Mouse (Mus musculus): Measurements from ENCODE around the gene Scfd2.

Gene Scfd2

GRCm38 (mm10) chr5:74206038-74206437 lies 325.5 kb downstream of the Scfd2 start:
- no peak for DNase-seq (ENCODE audit: low read depth in 2 of 2, low spot score in 2 of 2)

GRCm38 (mm10) chr5:74205509-74205908 lies 326.1 kb downstream of the Scfd2 start:
- DNase-seq (ENCODE audit: low read depth in 2 of 2, low spot score in 2 of 2) = no peak

DNA sequence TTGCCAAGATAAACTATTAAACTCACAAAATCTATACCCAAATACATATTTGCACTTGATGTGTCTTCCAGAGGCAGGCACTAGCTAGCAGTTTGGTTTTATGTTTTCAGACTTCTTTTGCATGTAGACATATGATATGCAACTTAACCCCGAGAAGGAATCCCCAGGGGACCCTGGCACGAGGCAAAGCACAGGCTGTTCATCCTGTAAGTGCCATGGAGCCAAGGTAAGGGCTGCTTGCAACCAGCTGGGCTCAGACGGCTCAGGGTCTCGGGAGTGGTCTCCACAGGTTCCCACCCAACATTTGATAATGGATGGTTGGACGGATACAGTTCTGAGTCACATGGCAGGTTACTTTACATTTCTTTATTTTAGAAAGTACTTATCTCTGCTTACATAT lies 327.1 kb downstream of the Scfd2 start:
- DNase-seq (ENCODE audit: low read depth in 2 of 2, low spot score in 2 of 2) = no peak

GRCm38 (mm10) chr5:74202515-74202914 lies 329.0 kb downstream of the Scfd2 start:
- no peak for DNase-seq (ENCODE audit: low read depth in 2 of 2, low spot score in 2 of 2)

GRCm38 (mm10) chr5:74201570-74202357 lies 329.8 kb downstream of the Scfd2 start:
- DNase-seq (ENCODE audit: low read depth in 2 of 2, low spot score in 2 of 2) = no peak

DNA sequence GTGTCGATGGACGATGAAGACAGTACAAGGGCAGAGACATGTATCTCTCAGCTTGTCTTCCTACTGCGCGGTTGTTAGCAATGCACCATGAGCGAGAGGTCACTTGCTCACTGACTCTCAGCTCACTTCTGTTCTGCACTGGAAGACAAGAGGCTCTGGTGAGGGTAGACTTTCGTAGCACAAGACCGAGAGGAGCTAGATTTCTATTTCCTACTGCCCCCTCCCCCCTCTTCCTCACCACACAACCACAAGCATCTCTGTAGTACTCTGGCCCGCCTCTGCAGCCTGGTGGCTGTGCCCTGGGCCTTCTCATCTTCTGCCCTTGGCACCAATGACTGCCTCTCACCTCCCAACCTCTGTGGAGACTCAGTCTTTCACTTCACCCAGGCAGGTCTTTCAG lies 331.1 kb downstream of the Scfd2 start:
- DNase-seq (ENCODE audit: low read depth in 2 of 2, low spot score in 2 of 2) = peak; percentile 29 to 57

DNA sequence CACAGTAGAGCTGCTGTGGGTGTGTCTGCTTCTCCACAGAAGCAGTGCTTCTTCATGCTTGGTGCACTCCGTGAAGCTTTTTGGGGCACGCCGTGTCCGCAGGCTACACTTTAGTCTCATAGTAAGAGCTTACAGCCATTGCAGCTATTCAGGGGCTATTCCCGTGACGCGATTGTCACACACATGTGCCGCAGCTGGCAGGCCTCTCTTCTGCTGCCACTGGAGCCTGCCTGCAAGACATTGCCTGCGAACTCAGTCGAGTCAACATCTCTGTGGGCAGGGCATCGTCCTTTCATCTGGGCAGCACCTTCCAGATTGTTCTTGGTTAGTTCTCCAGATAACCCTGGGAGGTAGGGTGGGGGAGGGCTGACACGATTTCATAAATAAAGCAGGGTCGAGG lies 331.8 kb downstream of the Scfd2 start:
- DNase-seq (ENCODE audit: low read depth in 2 of 2, low spot score in 2 of 2) = no peak

DNA sequence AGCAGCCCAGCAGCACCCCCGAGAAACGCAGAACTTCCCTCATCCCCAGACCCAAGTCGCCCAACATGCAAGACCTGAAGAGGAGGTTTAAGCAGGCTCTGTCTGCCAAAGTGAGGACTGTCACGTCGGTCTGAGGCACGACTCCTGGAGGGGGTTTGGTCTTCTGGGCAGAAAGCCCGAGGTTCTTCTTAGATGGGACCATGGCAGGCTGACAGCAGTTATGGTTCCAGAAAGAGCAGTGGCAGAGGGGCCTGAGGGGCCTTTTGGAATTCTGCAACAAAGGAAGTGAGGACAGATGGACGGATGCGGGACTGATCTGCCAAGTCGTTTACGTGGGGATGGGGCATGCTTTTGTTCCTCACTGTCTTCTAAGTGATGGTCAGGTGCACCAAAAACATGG lies 333.1 kb downstream of the Scfd2 start:
- no peak for DNase-seq (ENCODE audit: low read depth in 2 of 2, low spot score in 2 of 2)

DNA sequence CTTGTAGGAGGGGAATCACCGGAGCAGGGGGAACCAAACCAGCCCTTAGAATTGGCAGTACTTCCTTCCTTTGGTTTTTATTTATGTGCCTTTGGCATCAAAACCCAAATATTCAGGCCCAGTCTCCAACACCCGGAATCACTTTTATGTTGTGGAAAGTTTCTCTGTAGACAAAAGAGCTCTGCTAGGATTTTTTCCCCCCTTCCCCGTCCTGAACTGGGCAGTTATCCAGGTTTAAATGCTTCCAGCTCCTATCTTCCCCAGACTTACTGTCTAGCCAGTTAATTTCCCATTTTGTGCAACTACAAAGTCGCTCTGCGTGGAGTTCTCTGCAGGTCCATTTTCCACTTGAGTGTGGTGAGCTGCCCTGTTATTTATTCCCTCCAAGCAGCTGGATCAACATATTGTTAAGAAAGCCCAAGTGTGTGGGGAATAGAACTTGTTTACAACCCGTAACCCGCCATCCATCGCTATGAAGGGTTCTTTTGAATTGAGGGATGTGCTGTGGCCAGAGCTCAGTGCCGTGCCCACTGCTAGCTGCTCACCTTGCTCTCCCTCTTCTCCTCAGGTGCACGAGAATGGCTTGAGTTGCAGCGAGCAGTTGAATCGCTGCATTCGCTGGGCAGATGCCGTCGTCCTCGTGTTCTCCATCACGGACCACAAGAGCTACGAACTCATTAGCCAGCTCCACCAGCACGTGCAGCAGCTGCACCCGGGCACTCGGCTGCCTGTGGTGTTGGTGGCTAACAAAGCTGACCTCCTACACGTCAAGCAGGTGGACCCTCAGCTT lies 333.8 kb downstream of the Scfd2 start:
- no peak for DNase-seq (ENCODE audit: low read depth in 2 of 2, low spot score in 2 of 2)

- peak in 1 of 2 experiments; percentile 8 for DNase-seq (ENCODE audit: low read depth in 2 of 2, low spot score in 2 of 2)
These were observed 335.3 kb downstream of the Scfd2 start for GRCm38 (mm10) chr5:74196307-74196618.

DNA sequence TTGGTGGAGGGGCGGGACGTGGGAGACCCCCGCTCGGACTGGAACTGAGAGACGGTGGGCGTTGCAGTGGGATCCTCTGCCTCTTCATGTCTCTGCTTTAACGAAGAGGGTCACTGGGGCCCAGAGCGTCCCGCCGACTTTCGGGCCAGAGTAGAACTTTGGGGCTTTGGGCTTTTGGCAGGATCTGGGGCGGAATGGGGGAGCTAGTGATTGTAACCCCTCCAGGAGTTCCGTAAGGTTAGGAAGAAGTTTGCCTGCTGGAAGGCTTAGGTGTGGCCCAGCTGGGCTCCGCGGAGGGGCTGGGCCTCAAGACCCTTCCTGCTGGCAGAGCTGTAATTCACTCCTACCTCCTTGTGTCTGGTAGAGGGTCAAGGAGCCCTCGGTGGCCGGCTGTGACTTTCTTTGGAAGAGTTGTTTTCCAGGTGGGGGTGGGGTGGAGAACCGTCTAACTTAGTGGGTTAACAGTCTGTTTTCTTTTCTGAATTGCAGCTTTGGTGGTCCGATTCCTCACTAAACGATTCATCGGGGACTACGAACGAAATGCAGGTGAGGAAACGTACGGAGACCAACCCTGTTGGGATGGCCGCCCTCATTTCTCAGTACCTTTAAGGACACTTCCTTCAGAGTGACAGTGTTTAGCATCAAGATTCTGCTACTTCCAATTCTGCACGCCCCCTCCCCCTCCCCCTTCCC lies 335.8 kb downstream of the Scfd2 start:
- DNase-seq (ENCODE audit: low read depth in 2 of 2, low spot score in 2 of 2) = no peak

DNA sequence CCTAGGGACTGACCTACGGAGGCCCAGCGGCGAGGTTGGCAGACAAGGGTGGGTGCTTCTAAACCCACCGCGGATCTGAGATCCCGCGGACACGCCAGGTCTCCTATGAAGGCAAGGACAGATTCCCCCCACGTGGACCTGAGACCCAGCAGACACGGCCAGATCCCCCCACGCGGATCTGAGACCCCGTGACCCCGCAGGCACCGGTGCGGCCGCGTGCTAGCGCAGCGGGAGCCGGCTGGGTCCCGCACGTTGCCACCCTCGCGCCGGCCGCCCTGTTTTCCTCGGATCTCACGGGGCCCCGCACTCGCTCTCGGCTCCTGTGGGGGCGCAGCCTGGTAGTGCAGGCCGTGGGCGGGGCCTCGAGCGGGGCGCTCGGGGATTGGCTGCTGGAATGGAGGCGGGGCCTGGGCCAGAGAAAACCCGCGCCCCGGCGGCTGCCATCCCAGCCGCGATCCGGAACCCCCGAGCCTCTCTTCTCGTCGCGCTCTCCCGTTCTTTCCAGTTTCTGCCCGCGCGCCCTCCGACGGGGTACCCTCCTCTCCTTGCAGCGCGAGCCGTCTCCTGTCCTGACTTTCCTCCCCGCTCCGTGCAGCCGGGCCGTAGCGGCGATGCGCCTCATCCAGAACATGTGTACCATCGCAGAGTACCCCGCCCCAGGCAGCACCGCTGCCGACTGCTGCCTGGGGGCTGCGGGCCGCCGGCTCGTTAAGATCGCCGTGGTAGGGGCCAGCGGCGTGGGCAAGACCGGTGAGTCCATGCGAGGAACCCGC lies 336.5 kb downstream of the Scfd2 start, which contains the start of gene Rasl11b:
Gene Rasl11b, plus strand, starts transcription at position 446 of the 773 bp plus-strand sequence.
- peak; percentile 89 to 94 for DNase-seq (ENCODE audit: low read depth in 2 of 2, low spot score in 2 of 2)

GRCm38 (mm10) chr5:74194027-74194840 lies 337.3 kb downstream of the Scfd2 start:
- no peak for DNase-seq (ENCODE audit: low read depth in 2 of 2, low spot score in 2 of 2)

DNA sequence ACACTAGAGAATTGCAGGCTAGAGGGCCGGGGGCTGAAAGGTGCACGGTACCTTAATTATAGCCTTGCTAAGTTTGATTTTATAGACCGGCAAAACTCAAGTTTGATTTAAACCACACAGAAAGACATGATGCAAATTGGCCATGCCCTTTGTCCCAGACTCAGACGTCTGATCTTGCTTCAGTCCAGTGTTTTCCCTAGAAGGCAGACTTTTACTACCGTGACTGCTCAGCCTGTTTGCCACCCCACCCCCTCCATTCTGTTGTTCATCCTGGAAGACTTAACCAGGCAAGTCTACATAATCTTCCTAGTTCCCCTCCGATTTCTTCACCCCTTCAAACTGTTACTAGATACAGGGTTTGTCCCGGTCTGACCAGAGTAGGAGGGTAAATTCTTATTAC lies 337.9 kb downstream of the Scfd2 start:
- no peak for DNase-seq (ENCODE audit: low read depth in 2 of 2, low spot score in 2 of 2)

DNA sequence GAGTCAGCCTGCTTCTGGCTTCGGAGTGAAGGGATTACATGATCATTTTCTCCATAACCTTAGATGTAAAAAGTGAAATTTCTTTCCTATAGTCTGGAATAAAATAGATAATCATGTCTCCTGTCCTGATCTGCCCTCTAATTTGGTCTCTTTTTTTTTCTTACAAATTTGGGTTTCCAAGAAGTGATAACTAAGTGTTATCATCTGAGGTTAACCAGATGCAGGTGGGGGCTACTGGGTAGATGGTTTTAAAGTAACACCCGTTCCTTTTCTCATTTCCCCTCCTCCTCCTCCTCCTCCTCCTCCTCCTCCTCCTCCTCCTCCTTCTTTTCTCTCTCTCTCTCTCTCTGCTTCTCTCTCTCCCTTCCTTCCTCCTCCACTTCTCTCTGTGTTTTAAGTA lies 338.6 kb downstream of the Scfd2 start:
- no peak for DNase-seq (ENCODE audit: low read depth in 2 of 2, low spot score in 2 of 2)

GRCm38 (mm10) chr5:74190911-74191310 lies 340.6 kb downstream of the Scfd2 start:
- no peak for DNase-seq (ENCODE audit: low read depth in 2 of 2, low spot score in 2 of 2)

GRCm38 (mm10) chr5:74190161-74190491 lies 341.4 kb downstream of the Scfd2 start:
- DNase-seq (ENCODE audit: low read depth in 2 of 2, low spot score in 2 of 2) = no peak

GRCm38 (mm10) chr5:74189484-74190160 lies 341.9 kb downstream of the Scfd2 start:
- DNase-seq (ENCODE audit: low read depth in 2 of 2, low spot score in 2 of 2) = no peak

DNA sequence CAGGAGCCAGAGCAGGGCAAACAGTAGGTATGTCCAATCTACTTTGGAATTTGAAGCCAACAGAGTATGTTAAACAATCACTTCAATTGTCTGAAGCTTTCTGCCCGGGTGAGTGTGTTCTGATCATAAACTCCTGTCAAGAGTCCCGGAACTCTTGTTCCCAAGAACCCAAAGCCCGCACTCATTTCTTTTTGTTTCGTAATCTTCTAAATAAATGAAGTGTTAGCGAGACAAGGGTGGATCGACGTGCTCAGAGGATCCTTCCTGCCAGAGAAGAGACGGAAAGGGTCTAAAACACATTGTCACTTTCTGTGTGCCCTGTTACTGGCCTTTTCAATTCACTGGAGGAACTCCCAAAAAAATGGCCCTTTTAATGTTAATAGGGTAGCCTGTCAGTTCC lies 342.7 kb downstream of the Scfd2 start:
- DNase-seq (ENCODE audit: low read depth in 2 of 2, low spot score in 2 of 2) = no peak

DNA sequence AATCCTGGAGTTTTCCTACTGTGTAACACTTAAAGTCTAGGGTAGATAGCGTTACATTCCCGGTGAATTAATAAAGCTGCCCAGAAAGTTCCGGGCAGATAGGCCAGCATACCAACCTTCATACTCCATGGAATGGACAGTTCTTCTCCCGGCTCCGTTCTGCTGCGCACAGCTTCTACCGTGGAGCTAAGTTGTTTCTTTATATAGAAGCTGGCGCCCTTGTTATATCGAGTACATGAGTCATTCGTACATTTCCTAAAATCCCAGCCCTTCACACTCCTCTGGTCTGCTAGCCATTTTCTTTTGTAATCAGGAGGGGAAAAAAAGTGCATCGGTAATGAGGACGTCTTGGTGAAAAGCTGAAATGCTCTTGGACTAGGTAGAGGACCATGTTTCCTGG lies 343.5 kb downstream of the Scfd2 start:
- no peak for DNase-seq (ENCODE audit: low read depth in 2 of 2, low spot score in 2 of 2)

Data from CD8-positive naive resting alpha-beta T cell, adult 2 months (primary cell).